Comparison of ENCODE assay signal across 23 mouse cellular contexts in the genomic region with DNA sequence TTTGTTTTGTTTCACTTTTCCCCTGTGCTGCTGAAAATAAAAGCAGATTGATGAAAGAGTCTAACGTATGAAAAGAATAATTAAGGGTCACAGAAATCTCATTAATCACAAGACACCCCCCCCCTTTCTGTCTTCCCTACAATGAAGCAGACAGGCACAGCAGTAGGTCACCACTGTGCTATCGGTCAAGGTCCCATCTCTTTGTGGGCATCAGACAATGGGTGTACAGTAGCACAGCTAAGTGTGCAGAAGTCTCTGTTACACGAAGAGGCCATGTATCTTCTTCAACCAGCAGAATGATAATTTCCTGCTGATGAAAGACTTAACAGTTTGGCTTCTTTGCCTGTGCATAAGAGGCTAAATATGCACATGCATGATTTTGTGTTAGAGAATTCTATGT. TPM values are rescaled to one million over a fixed set of nuclear protein-coding genes. Genes with fewer than 3 reads are reported as not detected.
DNase-seq lines count a peak whose midpoint lies in the region; ATAC-seq lines count a peak whose summit lies in the region.
"Had no signal": no experiment of that assay in that cellular context is flagged by ENCODE, and none has a peak within 500 bp of the region (broad histone marks: within the 10 kb centered on the region; RNA-seq: fewer than 3 reads in every experiment).

No protein-coding gene starts in this region.

- H3K4me3 ChIP-seq in hindbrain, embryonic 11.5 days (ENCODE audit: low read depth, low read length): no peak overlapping the region
- H3K4me3 ChIP-seq in hindbrain, embryonic 10.5 days: no peak overlapping the region
- H3K4me3 ChIP-seq: embryonic facial prominence, embryonic 13.5 days; embryonic facial prominence, embryonic 15.5 days; forebrain, embryonic 12.5 days had no signal

- ATAC-seq in hindbrain, embryonic 11.5 days (ENCODE audit: low FRiP score): peak; percentile 72
- ATAC-seq: forebrain, embryonic 14.5 days; forebrain, postnatal 0 days had no signal

- H3K4me2 ChIP-seq in hindbrain, embryonic 11.5 days (replicated peaks; ENCODE audit: low read depth, low read length): no peak overlapping the region
- H3K4me2 ChIP-seq: embryonic facial prominence, embryonic 13.5 days; embryonic facial prominence, embryonic 15.5 days; forebrain, embryonic 12.5 days had no signal

- peak; percentile 27 for DNase-seq in hindbrain, embryonic 11.5 days (ENCODE audit: low spot score)
- no peak for DNase-seq in hindbrain, embryonic 10.5 days (ENCODE audit: low spot score)
- DNase-seq in retina, postnatal 1 day: peak; percentile 46
- DNase-seq in retina, embryonic 14.5 days (ENCODE audit: low spot score): no peak
- DNase-seq in spleen, postnatal 4 days (ENCODE audit: low spot score in 2 of 2): no peak
- DNase-seq: adrenal gland, adult 2 months; adrenal gland, postnatal 10 days; adrenal gland, postnatal 25 days; cerebellum, adult 11 months; cerebellum, adult 18-20 months; cerebellum, adult 8-10 months; cerebellum, adult 9-11 months; cerebellum, postnatal 14 days; cerebellum, postnatal 36 days; embryo, embryonic 11 days; forebrain, postnatal 0 days had no signal

- H3K27me3 ChIP-seq in hindbrain, embryonic 11.5 days (ENCODE audit: control insufficient read depth, insufficient read depth, low read length): no peaks in the 10 kb centered on the region
- H3K27me3 ChIP-seq in hindbrain, embryonic 10.5 days (ENCODE audit: insufficient read depth, poor library complexity, severe bottlenecking): no peaks in the 10 kb centered on the region
- H3K27me3 ChIP-seq: embryonic facial prominence, embryonic 13.5 days; embryonic facial prominence, embryonic 15.5 days; forebrain, embryonic 12.5 days had no signal

- no peaks in the 10 kb centered on the region for H3K36me3 ChIP-seq in hindbrain, embryonic 11.5 days (ENCODE audit: control insufficient read depth, insufficient read depth, low read length)
- no peaks in the 10 kb centered on the region for H3K36me3 ChIP-seq in hindbrain, embryonic 10.5 days
- H3K36me3 ChIP-seq: embryonic facial prominence, embryonic 15.5 days; forebrain, embryonic 12.5 days had no signal

- H3K9ac ChIP-seq in hindbrain, embryonic 11.5 days (ENCODE audit: low read depth, low read length): no peak overlapping the region
- H3K9ac ChIP-seq: embryonic facial prominence, embryonic 13.5 days; embryonic facial prominence, embryonic 15.5 days; forebrain, embryonic 12.5 days; forebrain, postnatal 0 days had no signal

- no peaks in the 10 kb centered on the region; the same call in 1 of the 2 replicates for H3K4me1 ChIP-seq in hindbrain, embryonic 11.5 days (replicated peaks; ENCODE audit: control insufficient read depth, insufficient read depth, low read length)
- 0 out of 2 replicates have a peak, but pooled peaks cover 9% of the 10 kb centered on the region for H3K4me1 ChIP-seq in hindbrain, embryonic 10.5 days (replicated peaks)
- H3K4me1 ChIP-seq: forebrain, embryonic 12.5 days had no signal

- 41% methylated on average over 3 of the region's 3 CpGs for WGBS in hindbrain, embryonic 11.5 days
- WGBS in hindbrain, embryonic 10.5 days: 53% methylated on average over 3 of the region's 3 CpGs

- no peaks in the 10 kb centered on the region for H3K9me3 ChIP-seq in hindbrain, embryonic 11.5 days (ENCODE audit: control insufficient read depth, low read length)
- no peaks in the 10 kb centered on the region for H3K9me3 ChIP-seq in hindbrain, embryonic 10.5 days
- H3K9me3 ChIP-seq: embryonic facial prominence, embryonic 13.5 days; embryonic facial prominence, embryonic 15.5 days; forebrain, embryonic 12.5 days had no signal

- 0 out of 2 replicates have a peak overlapping the region, but pooled peaks have one; percentile 11 for H3K27ac ChIP-seq in hindbrain, embryonic 11.5 days (ENCODE audit: low read depth, low read length)
- H3K27ac ChIP-seq in hindbrain, embryonic 10.5 days: no peak overlapping the region
- H3K27ac ChIP-seq: embryonic facial prominence, embryonic 13.5 days; embryonic facial prominence, embryonic 15.5 days; forebrain, embryonic 12.5 days had no signal

RNA-seq across cellular contexts. Expression of a gene that starts 49.7 kb away (rescaled TPM):
- polyA plus RNA-seq in hindbrain, embryonic 11.5 days (2014; fragmentation: Nextera tagmentation; extraction: Ambion mirVana): not detected in 2 replicates
- not detected in 2 replicates for polyA plus RNA-seq in hindbrain, embryonic 10.5 days (2016; fragmentation: Nextera tagmentation; extraction: Ambion mirVana)
- polyA plus RNA-seq: adrenal gland, adult 2 months; brain, embryonic 14.5 days; C2C12; embryonic facial prominence, embryonic 11.5 days; embryonic facial prominence, embryonic 13.5 days; embryonic facial prominence, embryonic 15.5 days; forebrain, embryonic 12.5 days; forebrain, embryonic 14.5 days; forebrain, postnatal 0 days had no signal

Comparison
In these comparisons a context has a peak if more than half of its experiments do, and no peak if none do; other contexts are left out.
1. DNase-seq: peak in hindbrain, embryonic 11.5 days (single experiment) and retina, postnatal 1 day (single experiment); none in hindbrain, embryonic 10.5 days (single experiment), retina, embryonic 14.5 days (single experiment) and spleen, postnatal 4 days (0 of 2).